Mouse (Mus musculus) embryonic facial prominence, embryonic 11.5 days (tissue): ENCODE measurements around the gene Tac4. TPM values are rescaled to one million over a fixed set of nuclear protein-coding genes. Genes with fewer than 3 reads are reported as not detected.

ENCODE experiments used
- ATAC-seq: fragments of 200-750 bp; cut with Nextera tagmentation; replicated peaks from 2 replicates; pipeline ENCODE4 v1.8.0; 2017; ENCODE audit warnings: low read depth; ENCODE audit not compliant: insufficient number of reproducible peaks, low FRiP score, low TSS enrichment
- DNase-seq: peaks from one replicate; pipeline ENCODE4 v3.0.0-alpha.2; 2015; ENCODE audit warnings: low spot score
- H3K27ac ChIP-seq: fragments of 300-500 bp; sonication (generic); replicated peaks from 2 replicates; pipeline ENCODE4 v1.5.1; 2014; ENCODE audit warnings: mild to moderate bottlenecking, low read depth, low read length, control low read depth
- H3K27me3 ChIP-seq: fragments of 300-500 bp; sonication (generic); 2 replicates; pipeline ENCODE4 v1.6.1; 2014; ENCODE audit warnings: mild to moderate bottlenecking, low read length, moderate library complexity, mixed read lengths; ENCODE audit not compliant: control insufficient read depth, insufficient read depth
- H3K36me3 ChIP-seq: fragments of 300-500 bp; sonication (generic); replicated peaks from 2 replicates; pipeline ENCODE4 v1.6.1; 2014; ENCODE audit warnings: low read depth, mild to moderate bottlenecking, low read length, moderate library complexity, mixed read lengths; ENCODE audit not compliant: control insufficient read depth, insufficient read depth
- H3K4me1 ChIP-seq: fragments of 300-500 bp; sonication (generic); 2 replicates; pipeline ENCODE4 v1.6.1; 2014; ENCODE audit warnings: low read length, mixed read lengths; ENCODE audit not compliant: control insufficient read depth, insufficient read depth
- H3K4me2 ChIP-seq: fragments of 300-500 bp; sonication (generic); 2 replicates; pipeline ENCODE4 v1.6.1; 2014; ENCODE audit warnings: low read depth, mild to moderate bottlenecking, control low read depth, low read length, moderate library complexity
- H3K4me3 ChIP-seq: fragments of 300-500 bp; sonication (generic); 2 replicates; pipeline ENCODE4 v1.5.1; 2014; ENCODE audit warnings: low read depth, low read length, control low read depth
- H3K9ac ChIP-seq: fragments of 300-500 bp; sonication (generic); replicated peaks from 2 replicates; pipeline ENCODE4 v1.6.1; 2014; ENCODE audit warnings: mild to moderate bottlenecking, control low read depth, low read length
- H3K9me3 ChIP-seq: fragments of 300-500 bp; sonication (generic); replicated peaks from 2 replicates; pipeline ENCODE4 v1.6.1; 2016; ENCODE audit warnings: mild to moderate bottlenecking, low read length, inconsistent platforms, mixed read lengths; ENCODE audit not compliant: control insufficient read depth
- WGBS: fragments of 180-500 bp; shearing (Covaris S2); extraction: QIAGEN DNeasy Blood & Tissue Kit; methylation state at CpG from one replicate; pipeline ENCODE4 v1.1.7; 2014; 5-methylcytosine and 5-hydroxymethylcytosine counted together
- polyA plus RNA-seq: library from polyadenylated mRNA; unstranded; fragments of >200 nt; fragmentation: Nextera tagmentation; extraction: Ambion mirVana; gene quantifications from 2 replicates; pipeline ENCODE4 v1.2.1, GENCODE M21; 2014

Tac4 gene
- polyA plus RNA-seq, 1 experiment from 2014 or later = not detected

DNA sequence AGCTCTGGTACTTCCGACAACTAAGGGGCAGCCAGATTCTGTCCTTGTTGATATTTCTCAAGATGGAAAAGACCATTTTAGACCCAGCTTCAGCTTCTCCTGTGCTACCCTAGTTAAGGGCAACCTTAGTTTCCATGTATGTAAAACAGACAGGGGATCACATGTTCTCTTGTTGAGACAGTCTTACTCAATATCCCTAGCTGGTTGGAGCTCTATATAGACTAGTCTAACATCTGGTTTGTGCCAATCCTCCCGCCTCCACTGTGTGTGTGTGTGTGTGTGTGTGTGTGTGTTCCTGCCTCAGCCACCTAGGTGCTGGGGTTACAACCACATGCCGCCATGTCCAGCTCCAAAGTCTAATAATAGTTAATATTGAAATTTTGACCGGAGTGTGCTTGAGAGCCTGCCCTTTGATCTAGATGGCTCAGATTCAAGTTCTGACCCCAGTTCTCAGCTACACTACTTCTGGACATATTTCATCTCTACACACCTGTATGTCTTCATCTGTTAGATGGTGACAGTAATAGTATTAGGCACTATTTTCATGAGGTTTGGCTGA, 3.2 kb downstream of the Tac4 start:
- WGBS = 65% methylated on average over 4 of the region's 4 CpGs
- no peaks in the 10 kb centered on the region for H3K9me3 ChIP-seq
- no peak overlapping the region for H3K4me2 ChIP-seq
- H3K4me1 ChIP-seq = no peaks in the 10 kb centered on the region; the same call in 1 of the 2 replicates
- no peak for DNase-seq
- H3K4me3 ChIP-seq = no peak overlapping the region
- peaks cover 2% of the 10 kb centered on the region; the same call in 1 of the 2 replicates for H3K36me3 ChIP-seq
- no peak for ATAC-seq
- H3K9ac ChIP-seq = no peak overlapping the region
- H3K27me3 ChIP-seq = no peaks in the 10 kb centered on the region; the same call in 1 of the 2 replicates
- H3K27ac ChIP-seq = no peak overlapping the region

DNA sequence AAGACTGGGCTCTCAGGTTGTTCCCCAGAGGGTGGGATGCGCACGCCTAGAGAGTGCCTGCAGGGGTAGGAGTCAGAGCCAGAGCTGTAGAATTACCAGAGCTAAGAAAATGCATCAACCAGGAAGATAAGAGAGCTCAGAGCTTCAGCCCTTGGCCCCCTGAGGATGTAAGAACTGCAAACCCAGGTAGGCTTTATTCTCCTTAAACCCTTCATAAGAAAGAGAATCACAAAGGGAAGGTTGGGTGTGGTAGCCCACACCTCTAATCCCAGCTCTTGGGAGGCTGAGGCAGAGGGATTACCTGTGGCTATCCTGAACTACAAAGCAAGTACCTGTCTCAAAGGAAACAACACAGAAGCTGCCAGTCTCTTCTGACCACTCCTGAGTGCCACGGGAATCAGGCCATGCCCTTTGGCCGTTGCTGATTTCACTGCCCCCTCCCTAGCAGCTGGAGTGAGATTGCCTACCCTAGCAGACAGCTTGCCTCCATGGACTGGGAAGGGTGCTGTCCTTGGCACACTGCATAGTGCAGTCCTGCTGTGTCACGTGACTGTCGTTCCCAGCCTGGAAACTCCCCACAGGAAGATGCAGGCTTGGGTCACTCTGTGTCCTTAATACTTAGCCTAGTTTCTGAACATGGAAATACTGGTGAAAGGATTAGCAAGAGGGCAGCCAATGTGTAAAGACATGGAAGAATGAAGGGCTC, 5.4 kb downstream of the Tac4 start:
- no peak overlapping the region for H3K27ac ChIP-seq
- H3K4me3 ChIP-seq = no peak overlapping the region
- DNase-seq (no peak), ATAC-seq (no peak)
- H3K9me3 ChIP-seq = no peaks in the 10 kb centered on the region
- no peaks in the 10 kb centered on the region; the same call in 1 of the 2 replicates for H3K4me1 ChIP-seq
- H3K4me2 ChIP-seq = no peak overlapping the region
- H3K9ac ChIP-seq = no peak overlapping the region
- peaks cover 5% of the 10 kb centered on the region for H3K36me3 ChIP-seq
- no peaks in the 10 kb centered on the region for H3K27me3 ChIP-seq
- 33% methylated on average over 6 of the region's 6 CpGs for WGBS

DNA sequence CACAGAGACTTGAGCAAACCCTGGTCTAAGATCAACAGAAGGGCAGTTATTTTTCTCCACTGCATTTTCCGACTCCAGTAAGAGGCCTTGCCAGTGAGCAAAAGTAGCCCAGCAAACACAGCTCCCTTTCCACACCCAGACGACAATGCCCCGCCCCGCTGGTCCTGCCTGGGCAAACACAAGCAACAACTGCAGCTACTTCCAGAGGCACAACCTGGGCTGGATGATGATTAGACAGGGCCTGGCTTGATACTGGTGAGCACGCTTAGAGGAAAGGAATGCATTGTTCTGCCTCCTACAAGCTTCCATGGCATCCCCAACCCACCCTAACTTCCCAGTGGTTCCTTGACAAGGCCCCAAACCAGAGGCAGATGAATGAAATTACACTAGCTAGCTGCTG, 12.3 kb downstream of the Tac4 start:
- 87% methylated on average over 5 of the region's 5 CpGs for WGBS
- H3K9ac ChIP-seq = no peak overlapping the region
- no peaks in the 10 kb centered on the region for H3K9me3 ChIP-seq
- no peak overlapping the region for H3K27ac ChIP-seq
- DNase-seq = no peak
- peaks cover 26% of the 10 kb centered on the region for H3K36me3 ChIP-seq
- H3K4me2 ChIP-seq = no peak overlapping the region
- H3K4me3 ChIP-seq = no peak overlapping the region
- H3K27me3 ChIP-seq = no peaks in the 10 kb centered on the region
- no peaks in the 10 kb centered on the region for H3K4me1 ChIP-seq
- no peak for ATAC-seq

DNA sequence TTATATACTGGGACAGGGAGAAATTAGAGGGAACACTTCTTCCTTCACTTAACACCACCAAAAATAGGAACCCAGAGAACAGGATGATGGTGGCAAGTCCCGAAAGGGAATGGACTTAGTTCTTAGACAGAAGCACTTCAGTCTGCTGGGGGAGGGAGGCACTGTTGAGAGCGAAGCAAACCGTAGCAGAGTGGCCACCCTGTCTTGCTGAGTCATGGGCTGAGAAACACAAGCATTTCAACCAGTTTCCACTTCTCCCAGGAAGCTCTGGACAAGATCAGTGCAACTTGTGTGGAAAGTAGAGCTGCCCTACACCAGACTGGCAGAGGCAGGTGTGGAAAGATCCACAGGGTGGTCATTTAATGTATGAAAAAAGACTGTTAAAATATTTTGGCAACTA, 13.3 kb downstream of the Tac4 start:
- H3K36me3 ChIP-seq = peaks cover 27% of the 10 kb centered on the region
- no peak overlapping the region for H3K4me3 ChIP-seq
- H3K9ac ChIP-seq = no peak overlapping the region
- ATAC-seq (no peak), DNase-seq (no peak)
- H3K27me3 ChIP-seq = no peaks in the 10 kb centered on the region
- no peak overlapping the region for H3K4me2 ChIP-seq
- H3K9me3 ChIP-seq = no peaks in the 10 kb centered on the region
- H3K27ac ChIP-seq = no peak overlapping the region
- H3K4me1 ChIP-seq = no peaks in the 10 kb centered on the region
- 89% methylated on average over 3 of the region's 3 CpGs for WGBS

DNA sequence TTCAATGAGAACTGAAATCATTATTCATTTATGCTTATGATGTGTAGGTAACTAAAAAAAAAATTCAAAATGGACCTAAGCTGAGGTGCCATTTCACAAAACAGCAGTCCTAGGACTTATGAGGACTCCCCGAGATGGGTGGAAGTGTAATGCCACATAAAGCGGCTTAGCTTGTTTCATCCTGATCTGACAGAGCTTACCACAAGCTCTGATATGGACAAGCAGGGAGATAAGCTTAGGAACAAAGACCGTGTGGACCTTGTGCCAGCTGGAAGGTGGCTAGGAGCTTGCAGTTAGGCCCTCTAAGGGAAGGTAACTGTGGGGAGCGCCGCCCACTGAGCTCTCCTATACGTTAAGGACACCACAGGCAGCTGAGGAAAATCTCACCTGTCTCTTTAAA, 14.7 kb downstream of the Tac4 start:
- Histone ChIP-seq H3K4me1 (no peaks in the 10 kb centered on the region), H3K27me3 (no peaks in the 10 kb centered on the region), H3K36me3 (peaks cover 27% of the 10 kb centered on the region), H3K4me2 (no peak overlapping the region), H3K27ac (no peak overlapping the region), H3K9me3 (no peaks in the 10 kb centered on the region), H3K4me3 (no peak overlapping the region), H3K9ac (no peak overlapping the region)
- ATAC-seq = no peak
- WGBS = 97% methylated on average over 6 of the region's 6 CpGs
- DNase-seq = no peak

DNA sequence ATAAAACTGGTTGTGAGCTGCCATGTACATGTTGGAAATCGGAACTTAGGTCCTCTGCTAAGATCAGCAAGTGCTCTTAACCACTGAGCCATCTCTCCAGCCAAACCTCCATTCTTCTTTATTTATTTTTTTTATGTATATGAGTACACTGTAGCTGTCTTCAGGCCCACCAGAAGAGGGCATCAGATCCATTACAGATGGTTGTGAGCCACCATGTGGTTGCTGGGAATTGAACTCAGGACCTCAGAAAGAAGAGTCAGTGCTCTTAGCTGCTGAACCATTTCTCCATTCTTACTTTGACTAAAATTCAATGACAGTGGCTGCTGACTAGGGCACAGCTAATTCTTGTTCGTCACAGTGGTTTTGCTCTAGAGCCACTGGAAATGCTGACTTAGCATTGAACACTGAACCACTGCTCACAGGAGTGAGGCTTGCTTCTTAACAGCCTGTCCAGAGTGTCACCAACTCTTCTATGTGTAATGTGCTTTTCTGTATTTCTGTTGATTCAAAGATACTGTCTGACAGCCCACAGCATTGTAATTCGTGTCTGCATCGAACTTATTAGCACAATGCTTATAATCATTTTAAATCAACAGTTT, 17.8 kb downstream of the Tac4 start:
- no peak overlapping the region for H3K4me2 ChIP-seq
- DNase-seq (no peak), ATAC-seq (no peak)
- 88% methylated on average over 4 of the region's 4 CpGs for WGBS
- no peaks in the 10 kb centered on the region for H3K9me3 ChIP-seq
- no peak overlapping the region for H3K9ac ChIP-seq
- peaks cover 20% of the 10 kb centered on the region for H3K36me3 ChIP-seq
- no peaks in the 10 kb centered on the region for H3K4me1 ChIP-seq
- H3K4me3 ChIP-seq = no peak overlapping the region
- no peak overlapping the region for H3K27ac ChIP-seq
- no peaks in the 10 kb centered on the region for H3K27me3 ChIP-seq

DNA sequence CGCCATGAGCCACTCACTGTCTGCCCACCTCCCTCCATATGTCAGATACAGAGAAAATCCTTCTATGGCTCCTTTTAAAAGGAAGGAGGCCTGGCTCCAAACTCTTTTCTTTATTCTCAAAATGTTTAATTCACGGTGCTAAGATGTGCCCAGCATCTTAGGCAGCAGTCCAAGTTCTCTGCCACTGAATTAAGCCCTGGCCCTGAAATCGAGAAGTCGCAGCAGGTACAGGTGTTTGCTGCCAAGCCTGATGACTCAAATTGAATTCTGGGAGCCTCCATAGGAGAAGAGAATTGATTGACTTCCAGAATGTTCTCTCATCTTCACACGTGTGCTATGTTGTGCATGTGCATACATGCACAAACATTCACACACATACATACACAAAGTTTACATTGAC, 21.0 kb downstream of the Tac4 start:
- H3K9me3 ChIP-seq = no peaks in the 10 kb centered on the region
- no peaks in the 10 kb centered on the region for H3K27me3 ChIP-seq
- H3K4me3 ChIP-seq = no peak overlapping the region
- peaks cover 18% of the 10 kb centered on the region for H3K36me3 ChIP-seq
- H3K4me2 ChIP-seq = no peak overlapping the region
- no peak for ATAC-seq
- H3K27ac ChIP-seq = no peak overlapping the region
- H3K9ac ChIP-seq = no peak overlapping the region
- no peaks in the 10 kb centered on the region for H3K4me1 ChIP-seq
- DNase-seq = no peak
- 92% methylated on average over 5 of the region's 5 CpGs for WGBS

DNA sequence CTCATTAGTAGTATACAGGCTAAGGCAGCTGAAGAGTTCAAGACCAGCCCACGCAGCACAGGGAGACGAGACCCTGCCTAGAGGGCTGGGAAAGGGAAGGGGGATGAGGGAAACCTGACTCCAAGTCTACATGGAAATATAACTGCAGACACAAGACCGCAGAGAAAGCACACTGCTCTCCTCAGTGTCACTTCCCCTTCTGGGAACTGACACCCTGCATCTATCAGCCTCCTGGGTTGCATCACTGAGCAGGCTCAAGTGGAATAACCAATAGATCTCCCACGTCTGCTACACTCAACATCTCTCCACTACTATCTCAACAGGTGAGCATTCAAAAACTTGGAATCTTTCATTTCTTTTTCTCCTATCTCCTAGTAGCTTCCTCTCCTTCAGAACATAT, 30.7 kb downstream of the Tac4 start:
- Histone ChIP-seq H3K27ac (no peak overlapping the region), H3K4me3 (no peak overlapping the region), H3K9ac (no peak overlapping the region), H3K27me3 (no peaks in the 10 kb centered on the region), H3K4me2 (no peak overlapping the region), H3K4me1 (no peaks in the 10 kb centered on the region), H3K36me3 (peaks cover 10% of the 10 kb centered on the region; the same call in 1 of the 2 replicates), H3K9me3 (no peaks in the 10 kb centered on the region)
- 83% methylated on average over 4 of the region's 4 CpGs for WGBS
- DNase-seq (no peak), ATAC-seq (no peak)
